Mouse (Mus musculus) stomach, embryonic 16.5 days (tissue): Measurements from ENCODE around the gene Nxpe4. TPM values are rescaled to one million over a fixed set of nuclear protein-coding genes. Genes with fewer than 3 reads are reported as not detected.

ENCODE experiments used
- ATAC-seq: fragments of 200-750 bp; cut with Nextera tagmentation; 2 replicates; pipeline ENCODE4 v1.8.0; 2017; ENCODE audit warnings: moderate number of reproducible peaks, moderate TSS enrichment; ENCODE audit not compliant: insufficient read depth, low FRiP score
- H3K27ac ChIP-seq: fragments of 300-500 bp; sonication (generic); 2 replicates; pipeline ENCODE4 v1.5.1; 2014; ENCODE audit warnings: low read length
- H3K27me3 ChIP-seq: fragments of 300-500 bp; sonication (generic); 2 replicates; pipeline ENCODE4 v1.6.1; 2014; ENCODE audit warnings: low read length, control low read depth, mixed read lengths; ENCODE audit not compliant: control insufficient read depth, insufficient read depth
- H3K36me3 ChIP-seq: fragments of 300-500 bp; sonication (generic); 2 replicates; pipeline ENCODE4 v1.6.1; 2014; ENCODE audit warnings: low read length; ENCODE audit not compliant: control insufficient read depth, insufficient read depth
- H3K4me1 ChIP-seq: fragments of 300-500 bp; sonication (generic); 2 replicates; pipeline ENCODE4 v1.6.1; 2014; ENCODE audit warnings: low read length, control low read depth, mixed read lengths; ENCODE audit not compliant: control insufficient read depth, insufficient read depth
- H3K4me2 ChIP-seq: fragments of 300-500 bp; sonication (generic); 2 replicates; pipeline ENCODE4 v1.6.1; 2014; ENCODE audit warnings: low read depth, low read length, mixed read lengths
- H3K4me3 ChIP-seq: fragments of 300-500 bp; sonication (generic); replicated peaks from 2 replicates; pipeline ENCODE4 v1.5.1; 2014; ENCODE audit warnings: mild to moderate bottlenecking, low read length
- H3K9ac ChIP-seq: fragments of 300-500 bp; sonication (generic); 2 replicates; pipeline ENCODE4 v1.6.1; 2014; ENCODE audit warnings: low read length
- H3K9me3 ChIP-seq: fragments of 300-500 bp; sonication (generic); replicated peaks from 2 replicates; pipeline ENCODE4 v1.6.1; 2016; ENCODE audit warnings: low read length, control low read depth; ENCODE audit not compliant: control insufficient read depth
- WGBS: fragments of 180-500 bp; shearing (Covaris S2); extraction: QIAGEN DNeasy Blood & Tissue Kit; methylation state at CpG from one replicate; pipeline ENCODE4 v1.1.7; 2014; 5-methylcytosine and 5-hydroxymethylcytosine counted together
- polyA plus RNA-seq: library from polyadenylated mRNA; unstranded; fragments of >200 nt; fragmentation: Nextera tagmentation; extraction: Ambion mirVana; gene quantifications from 2 replicates; pipeline ENCODE4 v1.2.1, GENCODE M21; 2015

Nxpe4 gene
- polyA plus RNA-seq, 1 experiment from 2014 or later, result 6.9 TPM

DNA sequence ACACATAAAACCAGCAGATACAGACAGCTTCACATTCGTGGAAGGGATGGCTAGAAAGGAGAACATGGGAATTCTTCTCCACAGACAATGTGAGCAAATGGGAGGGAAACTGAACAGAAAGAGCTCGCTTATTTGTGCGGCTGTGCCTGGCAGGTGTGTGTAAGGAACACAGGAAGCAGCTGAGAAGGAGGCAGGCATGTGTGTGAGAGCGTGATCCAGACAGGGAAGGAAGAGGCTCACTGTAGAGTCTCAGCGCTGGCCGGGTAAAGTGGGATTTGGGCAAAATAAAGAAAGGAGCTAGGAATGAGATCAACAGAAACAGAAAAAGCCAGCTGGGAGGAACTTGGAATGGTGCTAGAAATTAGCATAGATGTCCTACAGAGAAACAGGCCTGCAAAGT lies 74.6 kb downstream of the Nxpe4 start:
- Histone ChIP-seq H3K27me3 (no peaks in the 10 kb centered on the region), H3K36me3 (no peaks in the 10 kb centered on the region)
- no peak for ATAC-seq

GRCm38 (mm10) chr9:48238153-48238755 lies 76.4 kb downstream of the Nxpe4 start:
- Histone ChIP-seq H3K27me3 (no peaks in the 10 kb centered on the region), H3K36me3 (no peaks in the 10 kb centered on the region), H3K4me3 (no peak overlapping the region), H3K27ac (no peak overlapping the region), H3K9ac (no peak overlapping the region), H3K9me3 (no peaks in the 10 kb centered on the region), H3K4me2 (no peak overlapping the region), H3K4me1 (no peaks in the 10 kb centered on the region)
- ATAC-seq, result no peak
- WGBS, result 82% methylated on average over 9 of the region's 9 CpGs

More for the DNA sequence above, 74.6 kb downstream of the Nxpe4 start:
- H3K4me3 ChIP-seq, result no peak overlapping the region
- H3K9me3 ChIP-seq, result no peaks in the 10 kb centered on the region
- no peak overlapping the region for H3K4me2 ChIP-seq
- no peak overlapping the region for H3K9ac ChIP-seq
- no peak overlapping the region for H3K27ac ChIP-seq
- H3K4me1 ChIP-seq, result no peaks in the 10 kb centered on the region
- WGBS, result 64% methylated on average over 6 of the region's 6 CpGs

- Histone ChIP-seq H3K4me1 (no peaks in the 10 kb centered on the region), H3K4me2 (no peak overlapping the region), H3K4me3 (no peak overlapping the region), H3K9ac (no peak overlapping the region), H3K27ac (no peak overlapping the region), H3K27me3 (no peaks in the 10 kb centered on the region), H3K9me3 (no peaks in the 10 kb centered on the region), H3K36me3 (no peaks in the 10 kb centered on the region)
- ATAC-seq, result no peak
- WGBS, result 81% methylated on average over 5 of the region's 5 CpGs
Measured at GRCm38 (mm10) chr9:48239461-48239860, 77.6 kb downstream of the Nxpe4 start.

- no peaks in the 10 kb centered on the region for H3K4me1 ChIP-seq
- H3K27ac ChIP-seq, result no peak overlapping the region
- H3K4me2 ChIP-seq, result no peak overlapping the region
- no peak overlapping the region for H3K4me3 ChIP-seq
- H3K27me3 ChIP-seq, result no peaks in the 10 kb centered on the region
- no peaks in the 10 kb centered on the region for H3K36me3 ChIP-seq
- H3K9ac ChIP-seq, result no peak overlapping the region
- no peaks in the 10 kb centered on the region for H3K9me3 ChIP-seq
- 48% methylated on average over 5 of the region's 5 CpGs for WGBS
- ATAC-seq, result no peak
Measured at GRCm38 (mm10) chr9:48240431-48240830, 78.6 kb downstream of the Nxpe4 start.

- Histone ChIP-seq H3K27ac (no peak overlapping the region), H3K4me2 (no peak overlapping the region), H3K9ac (no peak overlapping the region), H3K4me1 (no peaks in the 10 kb centered on the region), H3K9me3 (no peaks in the 10 kb centered on the region), H3K36me3 (no peaks in the 10 kb centered on the region), H3K27me3 (no peaks in the 10 kb centered on the region), H3K4me3 (no peak overlapping the region)
- 97% methylated on average over 1 of the region's 1 CpGs for WGBS
- no peak for ATAC-seq
Measured at GRCm38 (mm10) chr9:48241791-48242190, 80.0 kb downstream of the Nxpe4 start.

DNA sequence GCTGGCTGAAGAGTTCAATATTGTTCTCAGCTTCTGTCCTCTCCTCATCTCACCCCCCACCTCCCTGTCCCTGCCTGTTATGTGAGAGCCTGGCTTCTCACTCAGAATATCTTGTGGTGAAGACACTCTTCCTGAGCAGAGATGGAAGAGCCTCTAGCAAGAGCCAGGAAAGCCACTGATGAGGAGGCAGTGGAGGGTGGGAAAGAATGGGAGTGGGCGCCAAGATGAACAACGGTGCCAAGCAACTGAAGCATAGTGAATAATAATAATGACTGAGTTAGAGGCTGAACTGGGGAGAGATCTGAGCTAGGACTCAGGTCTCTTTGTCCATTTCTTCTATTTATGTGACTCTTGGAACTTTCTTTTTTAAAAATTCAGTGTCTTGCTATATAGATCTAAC lies 80.9 kb downstream of the Nxpe4 start:
- Histone ChIP-seq H3K36me3 (no peaks in the 10 kb centered on the region), H3K27me3 (no peaks in the 10 kb centered on the region), H3K4me1 (no peaks in the 10 kb centered on the region), H3K4me2 (no peak overlapping the region), H3K27ac (no peak overlapping the region), H3K9me3 (no peaks in the 10 kb centered on the region), H3K4me3 (no peak overlapping the region), H3K9ac (no peak overlapping the region)
- no peak for ATAC-seq
- 90% methylated on average over 2 of the region's 2 CpGs for WGBS

GRCm38 (mm10) chr9:48244175-48244574 lies 82.4 kb downstream of the Nxpe4 start:
- Histone ChIP-seq H3K9ac (no peak overlapping the region), H3K27ac (no peak overlapping the region), H3K36me3 (no peaks in the 10 kb centered on the region), H3K9me3 (no peaks in the 10 kb centered on the region), H3K4me2 (no peak overlapping the region), H3K27me3 (no peaks in the 10 kb centered on the region), H3K4me3 (no peak overlapping the region), H3K4me1 (no peaks in the 10 kb centered on the region)
- ATAC-seq, result no peak
- WGBS, result 66% methylated on average over 3 of the region's 3 CpGs

GRCm38 (mm10) chr9:48245525-48245924 lies 83.7 kb downstream of the Nxpe4 start:
- ATAC-seq, result no peak
- Histone ChIP-seq H3K4me1 (no peaks in the 10 kb centered on the region), H3K27ac (no peak overlapping the region), H3K36me3 (no peaks in the 10 kb centered on the region), H3K9ac (no peak overlapping the region), H3K27me3 (no peaks in the 10 kb centered on the region), H3K9me3 (no peaks in the 10 kb centered on the region), H3K4me2 (no peak overlapping the region), H3K4me3 (no peak overlapping the region)
- 39% methylated on average over 1 of the region's 1 CpGs for WGBS

GRCm38 (mm10) chr9:48247276-48247675 lies 85.5 kb downstream of the Nxpe4 start:
- Histone ChIP-seq H3K9me3 (no peaks in the 10 kb centered on the region), H3K27me3 (no peaks in the 10 kb centered on the region), H3K36me3 (no peaks in the 10 kb centered on the region), H3K4me2 (no peak overlapping the region), H3K4me3 (no peak overlapping the region), H3K4me1 (no peaks in the 10 kb centered on the region), H3K9ac (no peak overlapping the region), H3K27ac (no peak overlapping the region)
- ATAC-seq, result no peak
- WGBS, result 71% methylated on average over 5 of the region's 5 CpGs
